Mouse (Mus musculus): ENCODE data around the gene Gtf2ird1.
A peak's percentile ranks its signal among the peaks of the same experiment; 100 is the strongest.
"Not testable (repeated sequence)": the region's sequence is repeated elsewhere in the genome, so short reads cannot be mapped to it uniquely, and the experiment has no call there.

Gene Gtf2ird1

GRCm38 (mm10) chr5:134397434-134398163, 58.9 kb downstream of the Gtf2ird1 start:
- no peak for DNase-seq

DNA sequence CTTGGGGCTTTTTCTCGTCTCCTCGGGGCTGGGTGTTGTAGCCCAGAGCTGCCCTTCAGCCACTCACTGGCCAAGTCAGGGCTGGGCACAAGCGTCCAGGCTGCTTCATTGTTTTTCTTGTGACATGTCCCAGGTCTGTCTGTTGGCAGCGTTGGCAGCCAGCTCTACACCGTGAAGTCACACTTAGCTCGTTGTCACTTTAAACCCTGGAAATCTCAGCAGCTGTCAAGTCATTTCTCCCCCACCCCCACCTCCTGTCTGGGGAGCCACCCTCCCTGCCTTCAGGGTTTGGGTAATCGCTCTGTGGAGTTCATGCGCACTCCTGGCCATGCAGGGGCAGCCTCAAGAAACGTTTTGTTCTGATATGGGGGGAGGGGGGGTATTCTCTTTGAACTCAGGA, 60.0 kb downstream of the Gtf2ird1 start:
- no peak for DNase-seq

DNA sequence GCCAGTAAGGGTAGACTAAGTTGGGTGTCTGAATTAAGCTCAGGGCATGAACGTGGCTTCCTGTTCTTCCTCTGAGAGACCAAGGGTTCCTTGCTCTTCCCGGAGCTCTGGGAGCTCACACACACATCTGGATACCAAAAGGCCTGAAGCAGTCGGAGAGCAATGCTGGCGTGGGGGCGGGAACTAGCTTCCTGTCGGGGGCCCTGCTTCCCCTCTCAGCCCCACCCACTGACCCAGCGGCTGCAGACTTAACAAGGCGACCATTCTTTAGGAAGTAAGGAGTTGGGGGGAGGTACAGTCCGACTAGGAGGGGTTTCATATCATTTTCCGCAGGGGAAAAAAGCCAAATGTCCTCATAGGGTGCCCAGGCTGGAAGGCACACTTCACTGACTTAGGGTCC, 61.9 kb downstream of the Gtf2ird1 start:
- peak; percentile 47 for DNase-seq

DNA sequence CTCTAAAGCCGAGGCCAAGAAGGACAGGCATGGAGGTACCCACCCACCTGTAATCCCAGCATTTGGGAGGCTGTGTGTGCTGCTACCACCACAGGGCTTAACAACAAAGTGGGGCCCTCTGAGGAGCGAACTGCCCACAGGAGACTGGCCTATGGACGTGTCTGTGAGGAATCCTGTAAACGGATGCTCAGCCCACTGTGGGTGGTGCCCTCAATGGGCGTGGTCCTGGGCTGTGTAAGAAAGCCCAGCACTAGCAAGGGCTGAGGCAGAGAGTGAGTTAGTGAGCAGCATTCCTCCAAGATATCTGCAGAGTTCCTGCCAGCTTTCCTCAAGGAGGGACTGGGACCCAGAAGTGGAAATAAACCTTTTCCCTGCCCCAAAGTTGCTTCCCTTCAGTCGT, 62.9 kb downstream of the Gtf2ird1 start:
- peak; percentile 30 for DNase-seq

- peak; percentile 85 for DNase-seq
Observed at GRCm38 (mm10) chr5:134385106-134385505, 71.4 kb downstream of the Gtf2ird1 start.

- DNase-seq: no peak
Observed at GRCm38 (mm10) chr5:134375256-134375655, 81.3 kb downstream of the Gtf2ird1 start.

DNA sequence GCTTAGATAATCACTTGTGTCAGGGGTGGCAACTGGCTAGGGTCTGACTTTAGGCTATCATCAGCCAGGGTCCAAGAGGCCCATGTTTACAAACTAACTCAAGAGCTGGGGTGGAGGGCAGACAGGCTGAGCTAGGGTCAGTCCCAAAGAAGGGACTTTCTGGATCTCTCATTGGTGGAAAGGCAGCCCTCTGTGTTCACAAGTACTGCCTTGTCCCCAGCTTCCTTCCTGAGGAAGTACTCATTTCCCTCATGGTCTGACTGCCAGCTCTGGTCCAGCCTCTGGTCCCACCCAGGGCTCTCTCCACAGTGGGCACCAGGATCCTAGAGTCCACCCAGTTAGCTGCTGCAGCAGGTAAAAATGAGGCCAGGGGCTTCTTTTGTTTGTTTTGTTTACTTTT, 82.0 kb downstream of the Gtf2ird1 start:
- peak; percentile 53 for DNase-seq

GRCm38 (mm10) chr5:134373912-134374488, 82.5 kb downstream of the Gtf2ird1 start:
- peak; percentile 66 for DNase-seq

- no peak for DNase-seq
Observed at GRCm38 (mm10) chr5:134372926-134373658, 83.4 kb downstream of the Gtf2ird1 start.

DNA sequence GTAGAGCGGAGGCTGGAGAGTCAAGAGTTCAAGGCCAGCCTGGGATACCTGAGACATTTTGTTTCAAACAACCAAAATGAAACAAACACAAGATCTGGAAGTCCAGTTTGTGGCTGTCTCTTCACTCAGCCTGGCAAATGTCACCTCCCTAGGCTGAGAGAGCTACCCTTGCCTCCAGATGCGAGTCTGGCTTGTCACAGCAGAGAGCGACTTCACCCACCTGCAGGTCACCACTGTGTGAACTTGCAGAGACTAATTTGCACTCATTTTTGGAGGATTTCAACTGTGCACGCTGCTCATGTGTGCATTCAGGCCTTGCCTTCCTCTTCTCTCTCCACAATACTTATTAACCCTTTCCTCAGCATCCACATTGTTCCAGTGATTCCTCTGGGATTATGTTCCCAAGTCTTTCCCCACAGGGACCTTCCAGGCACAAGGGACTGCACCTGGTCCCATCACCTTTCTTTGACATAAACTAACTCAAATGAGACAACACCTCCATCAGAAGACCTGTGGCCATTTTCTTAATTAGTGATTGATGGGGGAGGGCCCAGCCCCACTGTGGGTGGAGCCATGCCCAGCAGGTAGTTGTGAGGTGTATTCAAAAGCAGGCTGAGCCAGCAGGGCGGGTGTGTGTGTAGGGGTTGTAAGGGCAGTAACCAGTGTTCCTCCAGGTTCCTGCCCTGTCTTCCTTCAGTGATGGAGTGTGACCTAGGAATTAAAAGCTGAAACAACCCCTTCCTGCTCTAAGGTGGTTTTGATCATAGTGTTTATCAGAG, 84.8 kb downstream of the Gtf2ird1 start:
- DNase-seq: no peak

- DNase-seq: no peak
Observed at GRCm38 (mm10) chr5:134370831-134371230, 85.7 kb downstream of the Gtf2ird1 start.

DNA sequence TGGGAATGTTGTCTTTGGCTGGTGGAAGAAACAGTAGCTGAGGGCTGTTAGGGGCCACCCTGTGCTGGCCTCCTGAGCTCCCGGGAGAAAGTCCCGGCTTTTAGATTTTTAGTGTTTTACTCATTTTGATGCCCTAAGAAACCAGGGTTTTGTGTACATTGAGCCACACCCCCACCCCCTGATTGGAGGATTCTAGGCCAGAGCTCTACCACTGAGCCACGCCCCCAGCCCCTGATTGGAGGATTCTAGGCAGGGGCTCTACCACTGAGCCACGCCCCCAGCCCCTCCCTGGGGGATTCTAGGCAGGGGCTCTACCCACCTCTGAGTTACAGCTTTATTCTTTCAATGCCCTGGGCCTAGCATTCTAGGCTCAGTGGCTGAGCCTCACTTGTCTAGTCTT, 97.4 kb downstream of the Gtf2ird1 start:
- no peak for DNase-seq

DNA sequence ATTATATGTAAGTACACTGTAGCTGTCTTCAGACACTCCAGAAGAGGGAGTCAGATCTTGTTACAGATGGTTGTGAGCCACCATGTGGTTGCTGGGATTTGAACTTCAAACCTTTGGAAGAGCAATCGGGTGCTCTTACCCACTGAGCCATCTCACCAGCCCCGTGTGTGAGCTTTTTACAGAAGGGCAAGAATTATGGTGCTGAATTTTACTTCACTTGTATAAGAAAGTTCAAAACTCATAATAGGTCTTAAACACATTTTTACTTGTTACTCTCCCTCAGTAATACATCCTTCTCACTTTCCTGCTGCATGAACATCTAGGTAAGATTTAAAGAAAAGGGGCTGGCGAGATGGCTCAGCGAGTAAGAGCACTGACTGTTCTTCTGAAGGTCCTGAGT, 101.1 kb downstream of the Gtf2ird1 start:
- DNase-seq: not testable (repeated sequence)

- DNase-seq: no peak
Observed at GRCm38 (mm10) chr5:134353117-134353516, 103.4 kb downstream of the Gtf2ird1 start.

DNA sequence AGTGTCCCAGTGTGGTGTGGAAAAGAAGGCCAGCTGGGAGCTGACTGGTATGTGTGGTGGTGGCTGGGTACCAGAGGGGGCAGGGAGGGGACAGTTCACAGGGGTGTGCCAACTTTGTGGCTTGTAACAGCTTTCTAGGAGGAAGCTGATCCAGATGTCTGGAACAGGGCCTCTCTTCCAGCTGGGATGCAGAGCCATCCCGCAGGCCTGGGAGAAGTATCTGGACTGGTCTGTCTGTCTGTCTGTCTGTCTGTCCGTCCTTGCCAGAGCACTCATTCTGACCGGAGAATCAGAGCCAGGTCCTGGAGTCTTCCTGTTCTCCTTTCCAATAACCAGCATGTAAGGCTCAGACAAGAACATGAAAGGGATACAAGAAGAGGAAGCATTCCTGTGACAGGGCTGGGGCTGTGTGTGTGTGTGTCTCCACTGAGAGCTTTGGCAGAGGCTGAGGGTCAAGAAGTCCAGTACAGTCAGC, 104.0 kb downstream of the Gtf2ird1 start:
- DNase-seq: peak; percentile 27

- peak; percentile 65 for DNase-seq
Observed at GRCm38 (mm10) chr5:134350660-134351059, 105.9 kb downstream of the Gtf2ird1 start.

- DNase-seq: no peak
Observed at GRCm38 (mm10) chr5:134347066-134347465, 109.5 kb downstream of the Gtf2ird1 start.

GRCm38 (mm10) chr5:134345449-134345848, 111.1 kb downstream of the Gtf2ird1 start:
- peak; percentile 42 for DNase-seq

- no peak for DNase-seq
Observed at GRCm38 (mm10) chr5:134344076-134344475, 112.4 kb downstream of the Gtf2ird1 start.

- not testable (repeated sequence) for DNase-seq
Observed at GRCm38 (mm10) chr5:134343530-134343929, 113.0 kb downstream of the Gtf2ird1 start.

GRCm38 (mm10) chr5:134342503-134343205, 113.9 kb downstream of the Gtf2ird1 start:
- no peak for DNase-seq

DNA sequence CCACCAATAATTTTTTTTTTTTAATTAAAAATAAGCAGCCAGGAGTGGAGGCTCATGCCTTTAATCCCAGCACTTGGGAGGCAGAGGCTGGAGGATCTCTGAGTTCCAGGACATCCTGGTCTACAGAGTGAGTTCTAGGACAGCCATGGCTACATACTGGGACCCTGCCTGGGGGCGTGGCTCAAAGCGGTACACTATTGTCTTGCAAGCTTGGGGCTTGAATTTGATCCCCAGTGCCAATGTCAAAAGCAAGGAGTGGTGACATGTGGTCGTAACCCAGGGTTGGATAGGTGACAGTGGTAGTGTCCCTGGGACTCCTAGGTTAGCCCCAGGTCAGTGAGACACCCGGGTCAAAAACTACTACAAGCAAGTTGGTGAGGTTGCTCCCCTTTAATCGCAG, 114.8 kb downstream of the Gtf2ird1 start:
- no peak for DNase-seq
